Mouse (Mus musculus): ENCODE measurements around the gene Sct. TPM values are rescaled to one million over a fixed set of nuclear protein-coding genes. Genes with fewer than 3 reads are reported as not detected.

Sct gene
- polyA plus RNA-seq, 1 experiment = 0.68 TPM

- peak overlapping the region; percentile 40 for H3K4me3 ChIP-seq
- peak overlapping the region; percentile 75 for H3K4me2 ChIP-seq (ENCODE audit: low read depth)
- TF ChIP-seq POLR2A (IDR thresholded peaks at IDR 0.05; ENCODE audit: insufficient read length, low read depth) = no peak
- no peak for TF ChIP-seq CEBPB (IDR thresholded peaks at IDR 0.05; ENCODE audit: insufficient read depth, poor library complexity, severe bottlenecking)
- TF ChIP-seq SRF (IDR thresholded peaks at IDR 0.05; ENCODE audit: control insufficient read depth, insufficient read length, low read depth) = no peak
- no peak for TF ChIP-seq REST (IDR thresholded peaks at IDR 0.05; ENCODE audit: insufficient read depth, insufficient read length)
- TF ChIP-seq TCF12 (IDR thresholded peaks at IDR 0.05; ENCODE audit: insufficient read depth, poor library complexity, severe bottlenecking) = no peak
- TF ChIP-seq POLR2AphosphoS2 (IDR thresholded peaks at IDR 0.05; ENCODE audit: insufficient read length, low read depth) = no peak
- no peak for TF ChIP-seq USF1 (IDR thresholded peaks at IDR 0.05; ENCODE audit: low read depth)
- peaks cover 11% of the 10 kb centered on the region for H3K36me3 ChIP-seq (ENCODE audit: control insufficient read depth, insufficient read depth)
- no peaks in the 10 kb centered on the region for H3K27me3 ChIP-seq (ENCODE audit: control insufficient read depth, insufficient read depth, insufficient read length)
- H3ac ChIP-seq (ENCODE audit: control insufficient read depth, insufficient read length) = no peak overlapping the region
- H3K79me2 ChIP-seq (ENCODE audit: control insufficient read depth, insufficient read depth) = no peaks in the 10 kb centered on the region
Observed at GRCm38 (mm10) chr7:141265411-141265738, 13.6 kb downstream of the Sct start.

GRCm38 (mm10) chr7:141264761-141265410, 14.0 kb downstream of the Sct start:
- Histone ChIP-seq H3K79me2 (ENCODE audit: control insufficient read depth, insufficient read depth) (no peaks in the 10 kb centered on the region), H3K27me3 (ENCODE audit: control insufficient read depth, insufficient read depth, insufficient read length) (no peaks in the 10 kb centered on the region), H3K4me3 (peak overlapping the region; percentile 40), H3K36me3 (ENCODE audit: control insufficient read depth, insufficient read depth) (peaks cover 14% of the 10 kb centered on the region), H3K4me2 (ENCODE audit: low read depth) (no peak overlapping the region), H3ac (ENCODE audit: control insufficient read depth, insufficient read length) (no peak overlapping the region)
- no peak for TF ChIP-seq TCF3 (IDR thresholded peaks at IDR 0.05; ENCODE audit: insufficient read length, low read depth)
- no peak for TF ChIP-seq REST (IDR thresholded peaks at IDR 0.05; ENCODE audit: insufficient read depth, insufficient read length)
- no peak for TF ChIP-seq USF1 (IDR thresholded peaks at IDR 0.05; ENCODE audit: low read depth)
- no peak for TF ChIP-seq CEBPB (IDR thresholded peaks at IDR 0.05; ENCODE audit: insufficient read depth, poor library complexity, severe bottlenecking)
- no peak for TF ChIP-seq MYOD1 (IDR thresholded peaks at IDR 0.05; ENCODE audit: control insufficient read depth in 1 of 3, insufficient read length in 2 of 3, low read depth in 2 of 3)
- TF ChIP-seq SRF (IDR thresholded peaks at IDR 0.05; ENCODE audit: control insufficient read depth, insufficient read length, low read depth) = no peak
- peak; percentile 8 for TF ChIP-seq POLR2AphosphoS2 (IDR thresholded peaks at IDR 0.05; ENCODE audit: insufficient read length, low read depth)
- TF ChIP-seq TCF12 (IDR thresholded peaks at IDR 0.05; ENCODE audit: insufficient read depth, poor library complexity, severe bottlenecking) = no peak

GRCm38 (mm10) chr7:141264041-141264700, 14.8 kb downstream of the Sct start:
- TF ChIP-seq MYOG (IDR thresholded peaks at IDR 0.05; ENCODE audit: control insufficient read depth in 1 of 3, insufficient read depth in 1 of 3, insufficient read length in 2 of 3, low read depth in 2 of 3) (no peak), USF1 (IDR thresholded peaks at IDR 0.05; ENCODE audit: low read depth) (no peak), POLR2AphosphoS2 (IDR thresholded peaks at IDR 0.05; ENCODE audit: insufficient read length, low read depth) (no peak), MAX (IDR thresholded peaks at IDR 0.05; ENCODE audit: low read depth) (no peak), SRF (IDR thresholded peaks at IDR 0.05; ENCODE audit: control insufficient read depth, insufficient read length, low read depth) (no peak), CEBPB (IDR thresholded peaks at IDR 0.05; ENCODE audit: insufficient read depth, poor library complexity, severe bottlenecking) (no peak), MYOD1 (IDR thresholded peaks at IDR 0.05; ENCODE audit: control insufficient read depth in 1 of 3, insufficient read length in 2 of 3, low read depth in 2 of 3) (no peak), E2F4 (IDR thresholded peaks at IDR 0.05; ENCODE audit: insufficient read depth) (no peak), TCF12 (IDR thresholded peaks at IDR 0.05; ENCODE audit: insufficient read depth, poor library complexity, severe bottlenecking) (no peak), TCF3 (IDR thresholded peaks at IDR 0.05; ENCODE audit: insufficient read length, low read depth) (no peak), POLR2A (IDR thresholded peaks at IDR 0.05; ENCODE audit: insufficient read length, low read depth) (no peak), REST (IDR thresholded peaks at IDR 0.05; ENCODE audit: insufficient read depth, insufficient read length) (no peak)
- Histone ChIP-seq H3K36me3 (ENCODE audit: control insufficient read depth, insufficient read depth) (peaks cover 16% of the 10 kb centered on the region), H3K4me2 (ENCODE audit: low read depth) (no peak overlapping the region), H3K27me3 (ENCODE audit: control insufficient read depth, insufficient read depth, insufficient read length) (no peaks in the 10 kb centered on the region), H3K4me3 (no peak overlapping the region), H3K79me2 (ENCODE audit: control insufficient read depth, insufficient read depth) (no peaks in the 10 kb centered on the region), H3ac (ENCODE audit: control insufficient read depth, insufficient read length) (no peak overlapping the region)

- TF ChIP-seq POLR2A (IDR thresholded peaks at IDR 0.05; ENCODE audit: insufficient read length, low read depth) (no peak), MYOG (IDR thresholded peaks at IDR 0.05; ENCODE audit: control insufficient read depth in 1 of 3, insufficient read depth in 1 of 3, insufficient read length in 2 of 3, low read depth in 2 of 3) (no peak), POLR2AphosphoS2 (IDR thresholded peaks at IDR 0.05; ENCODE audit: insufficient read length, low read depth) (no peak), MYOD1 (IDR thresholded peaks at IDR 0.05; ENCODE audit: control insufficient read depth in 1 of 3, insufficient read length in 2 of 3, low read depth in 2 of 3) (no peak), CEBPB (IDR thresholded peaks at IDR 0.05; ENCODE audit: insufficient read depth, poor library complexity, severe bottlenecking) (no peak), TCF3 (IDR thresholded peaks at IDR 0.05; ENCODE audit: insufficient read length, low read depth) (no peak), E2F4 (IDR thresholded peaks at IDR 0.05; ENCODE audit: insufficient read depth) (no peak), SRF (IDR thresholded peaks at IDR 0.05; ENCODE audit: control insufficient read depth, insufficient read length, low read depth) (no peak), REST (IDR thresholded peaks at IDR 0.05; ENCODE audit: insufficient read depth, insufficient read length) (no peak), TCF12 (IDR thresholded peaks at IDR 0.05; ENCODE audit: insufficient read depth, poor library complexity, severe bottlenecking) (no peak), MAX (IDR thresholded peaks at IDR 0.05; ENCODE audit: low read depth) (no peak), USF1 (IDR thresholded peaks at IDR 0.05; ENCODE audit: low read depth) (no peak)
- no peak overlapping the region for H3K4me2 ChIP-seq (ENCODE audit: low read depth)
- no peaks in the 10 kb centered on the region for H3K79me2 ChIP-seq (ENCODE audit: control insufficient read depth, insufficient read depth)
- peaks cover 20% of the 10 kb centered on the region for H3K36me3 ChIP-seq (ENCODE audit: control insufficient read depth, insufficient read depth)
- no peak overlapping the region for H3ac ChIP-seq (ENCODE audit: control insufficient read depth, insufficient read length)
- H3K4me3 ChIP-seq = no peak overlapping the region
- no peaks in the 10 kb centered on the region for H3K27me3 ChIP-seq (ENCODE audit: control insufficient read depth, insufficient read depth, insufficient read length)
Observed at GRCm38 (mm10) chr7:141263640-141264039, 15.3 kb downstream of the Sct start.

Data from myocyte (in vitro differentiated cells).